ENCODE assay signal across 7 mouse cellular contexts in the genomic region with DNA sequence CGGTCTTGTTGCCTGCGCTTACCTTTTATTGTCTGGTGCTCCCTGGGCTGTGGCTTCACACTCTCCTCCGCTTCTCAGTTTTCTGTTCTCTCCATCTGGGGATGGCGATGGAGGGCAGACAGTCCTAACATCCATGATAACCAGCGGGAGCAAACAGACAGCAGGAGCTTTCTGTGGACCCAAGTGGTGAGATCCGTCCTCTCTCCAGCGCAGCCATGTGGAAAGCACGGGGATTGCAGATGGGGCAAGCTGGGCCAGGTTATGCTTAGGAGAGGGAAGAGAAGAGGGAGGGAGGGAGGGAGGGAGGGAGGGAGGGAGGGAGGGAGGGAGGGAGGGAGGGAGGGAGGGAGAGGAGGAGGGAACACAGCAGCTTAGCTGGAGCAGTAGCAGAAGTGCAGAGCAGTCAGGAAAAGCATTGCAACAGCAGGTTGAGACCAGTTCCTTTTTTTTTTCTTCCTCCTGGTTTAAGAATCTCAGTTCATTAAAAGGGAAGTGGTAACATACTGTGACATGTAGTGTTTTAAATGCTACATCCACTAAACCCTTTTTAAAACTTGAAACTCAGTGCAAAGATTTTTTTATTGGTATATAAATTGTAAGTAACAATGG. TPM values are rescaled to one million over a fixed set of nuclear protein-coding genes. Genes with fewer than 3 reads are reported as not detected.
DNase-seq lines count a peak whose midpoint lies in the region; ATAC-seq and TF ChIP-seq lines count a peak whose summit lies in the region.

A gene (minus strand): TSS at position 280 of the 609 bp plus-strand sequence.

- WGBS in embryonic facial prominence, embryonic 15.5 days = 54% methylated on average over 6 of the region's 8 CpGs
- 55% methylated on average over 8 of the region's 8 CpGs for WGBS in limb, embryonic 12.5 days

- H3K4me2 ChIP-seq in embryonic facial prominence, embryonic 15.5 days (replicated peaks) = no peak within 1 kb of the TSS
- no peak within 1 kb of the TSS for H3K4me2 ChIP-seq in limb, embryonic 12.5 days

- no peak within 1 kb of the TSS for H3K27ac ChIP-seq in ES-Bruce4 (ENCODE audit: insufficient read depth, low read length)
- no peak within 1 kb of the TSS for H3K27ac ChIP-seq in embryonic facial prominence, embryonic 15.5 days (replicated peaks)
- no peak within 1 kb of the TSS for H3K27ac ChIP-seq in limb, embryonic 12.5 days

- H3K9me3 ChIP-seq in ES-Bruce4 (replicated peaks; ENCODE audit: control insufficient read depth, insufficient read depth, low read length, poor library complexity, severe bottlenecking) = peaks cover 4% of the 10 kb centered on the region; the same call in 1 of the 2 replicates
- H3K9me3 ChIP-seq in embryonic facial prominence, embryonic 15.5 days (replicated peaks) = no peaks in the 10 kb centered on the region
- H3K9me3 ChIP-seq in limb, embryonic 12.5 days = peaks cover 4% of the 10 kb centered on the region; the same call in 1 of the 2 replicates

- H3K9ac ChIP-seq in ES-Bruce4 (ENCODE audit: low read depth, poor library complexity, severe bottlenecking) = peak within 1 kb of the TSS; percentile 41; the same call in 1 of the 2 replicates
- H3K9ac ChIP-seq in embryonic facial prominence, embryonic 15.5 days = no peak within 1 kb of the TSS
- no peak within 1 kb of the TSS for H3K9ac ChIP-seq in limb, embryonic 12.5 days (replicated peaks)

- no peak for ATAC-seq in embryonic facial prominence, embryonic 15.5 days (ENCODE audit: insufficient number of reproducible peaks, low FRiP score, low TSS enrichment, low read depth)
- ATAC-seq in limb, embryonic 12.5 days (ENCODE audit: insufficient number of reproducible peaks, insufficient read depth, low FRiP score, low TSS enrichment, low read depth) = no peak
- ATAC-seq in monocyte, adult 5-6 weeks (replicated peaks; ENCODE audit: insufficient number of reproducible peaks, low FRiP score, low TSS enrichment, poor library complexity, severe bottlenecking) = peak; percentile 66

- H3K36me3 ChIP-seq in ES-Bruce4 (ENCODE audit: control insufficient read depth, insufficient read depth, low read length, poor library complexity, severe bottlenecking) = no peaks in the 10 kb centered on the region
- no peaks in the 10 kb centered on the region for H3K36me3 ChIP-seq in embryonic facial prominence, embryonic 15.5 days
- H3K36me3 ChIP-seq in limb, embryonic 12.5 days = no peaks in the 10 kb centered on the region

- TF ChIP-seq CTCF in ES-Bruce4 (IDR thresholded peaks at IDR 0.05; ENCODE audit: low read depth, low read length) = peak; percentile 49

- TF ChIP-seq POLR2A in ES-Bruce4 (IDR thresholded peaks at IDR 0.05; ENCODE audit: insufficient read depth, low read length) = no peak

- H3K4me3 ChIP-seq in ES-Bruce4 (ENCODE audit: low read depth, low read length) = peak within 1 kb of the TSS; percentile 47
- H3K4me3 ChIP-seq in embryonic facial prominence, embryonic 15.5 days (replicated peaks) = no peak within 1 kb of the TSS
- H3K4me3 ChIP-seq in limb, embryonic 12.5 days (replicated peaks) = no peak within 1 kb of the TSS

- TF ChIP-seq EP300 in ES-Bruce4 (IDR thresholded peaks at IDR 0.05; ENCODE audit: insufficient read depth, low read depth, low read length) = no peak

- no peaks in the 10 kb centered on the region for H3K27me3 ChIP-seq in ES-Bruce4 (ENCODE audit: control insufficient read depth, insufficient read depth, low read length, poor library complexity, severe bottlenecking)
- H3K27me3 ChIP-seq in embryonic facial prominence, embryonic 15.5 days = no peaks in the 10 kb centered on the region
- H3K27me3 ChIP-seq in limb, embryonic 12.5 days = no peaks in the 10 kb centered on the region

- peak; percentile 32 for DNase-seq in A20 (ENCODE audit: low read depth, low spot score)
- DNase-seq in heart, postnatal 14 days = peak in 1 of 2 experiments; percentile 45
- DNase-seq in right cerebral cortex, adult 18-20 months = no peak

- no peaks in the 10 kb centered on the region for H3K4me1 ChIP-seq in ES-Bruce4 (ENCODE audit: control insufficient read depth, insufficient read depth, low read length)
- no peaks in the 10 kb centered on the region for H3K4me1 ChIP-seq in embryonic facial prominence, embryonic 15.5 days
- peaks cover 7% of the 10 kb centered on the region for H3K4me1 ChIP-seq in limb, embryonic 12.5 days (replicated peaks)

- intact Hi-C loops in heart, postnatal 14 days (cut with DNase I) = loop anchor here (5.0 to 10.0 kb wide), 2 partner anchors 86 to 218 kb away; no protein-coding TSS in a partner anchor

RNA-seq across cellular contexts. Expression of the gene that starts here (rescaled TPM):
- polyA plus RNA-seq in ES-Bruce4 (2011; ENCODE audit: insufficient read depth, insufficient read length, low read depth, missing spikeins) = 52.5 and 56.8 TPM in 2 replicates
- polyA plus RNA-seq in embryonic facial prominence, embryonic 15.5 days (2015; fragmentation: Nextera tagmentation; extraction: Ambion mirVana) = 21.2 and 22.2 TPM in 2 replicates
- 10 to 100 TPM; 18.5 to 20.1 TPM for total RNA-seq in heart, postnatal 14 days (2021)
- 34.6 and 36.0 TPM in 2 replicates for polyA plus RNA-seq in limb, embryonic 12.5 days (2016; fragmentation: Nextera tagmentation; extraction: Ambion mirVana)
- total RNA-seq in monocyte, adult 5-6 weeks (2017) = 8.6 to 18.8 TPM (median 11.6 TPM) in 3 replicates
